9 mouse cellular contexts compared by ENCODE assay signal in genomic region chr10:84447411-84447821, GRCm38 (mm10). TPM values are rescaled to one million over a fixed set of nuclear protein-coding genes. Genes with fewer than 3 reads are reported as not detected.
DNase-seq lines count a peak whose midpoint lies in the region; ATAC-seq lines count a peak whose summit lies in the region.
"Had no signal": no experiment of that assay in that cellular context is flagged by ENCODE, and none has a peak within 500 bp of the region (broad histone marks: within the 10 kb centered on the region; RNA-seq: fewer than 3 reads in every experiment).

No protein-coding gene starts in this region.

- 9% methylated on average over 8 of the region's 8 CpGs for WGBS in forebrain, embryonic 10.5 days
- WGBS in forebrain, embryonic 15.5 days = 6% methylated on average over 8 of the region's 8 CpGs
- WGBS in heart, embryonic 15.5 days = 28% methylated on average over 8 of the region's 8 CpGs
- WGBS in kidney, embryonic 14.5 days = 50% methylated on average over 8 of the region's 8 CpGs

- no peaks in the 10 kb centered on the region for H3K9me3 ChIP-seq in forebrain, embryonic 10.5 days
- H3K9me3 ChIP-seq in forebrain, embryonic 15.5 days = no peaks in the 10 kb centered on the region
- no peaks in the 10 kb centered on the region for H3K9me3 ChIP-seq in heart, embryonic 15.5 days (replicated peaks)
- no peaks in the 10 kb centered on the region for H3K9me3 ChIP-seq in kidney, embryonic 14.5 days (ENCODE audit: control insufficient read depth, low read length)

- H3K27me3 ChIP-seq in forebrain, embryonic 10.5 days (ENCODE audit: poor library complexity, severe bottlenecking) = no peaks in the 10 kb centered on the region
- no peaks in the 10 kb centered on the region for H3K27me3 ChIP-seq in forebrain, embryonic 15.5 days
- no peaks in the 10 kb centered on the region for H3K27me3 ChIP-seq in heart, embryonic 15.5 days
- no peaks in the 10 kb centered on the region for H3K27me3 ChIP-seq in kidney, embryonic 14.5 days (ENCODE audit: control insufficient read depth, insufficient read depth, low read length)

- H3K9ac ChIP-seq in forebrain, embryonic 15.5 days (replicated peaks) = no peak overlapping the region
- no peak overlapping the region for H3K9ac ChIP-seq in heart, embryonic 15.5 days
- no peak overlapping the region for H3K9ac ChIP-seq in kidney, embryonic 14.5 days (ENCODE audit: low read depth, low read length)

- peak overlapping the region; percentile 87 for H3K27ac ChIP-seq in forebrain, embryonic 10.5 days
- H3K27ac ChIP-seq in forebrain, embryonic 15.5 days (replicated peaks) = no peak overlapping the region
- H3K27ac ChIP-seq in heart, embryonic 15.5 days = peak overlapping the region; percentile 83
- H3K27ac ChIP-seq in kidney, embryonic 14.5 days (ENCODE audit: low read depth, low read length) = no peak overlapping the region

- peaks cover 81% of the 10 kb centered on the region for H3K4me1 ChIP-seq in forebrain, embryonic 10.5 days
- peaks cover 14% of the 10 kb centered on the region for H3K4me1 ChIP-seq in forebrain, embryonic 15.5 days
- peaks cover 25% of the 10 kb centered on the region for H3K4me1 ChIP-seq in heart, embryonic 15.5 days (replicated peaks)
- H3K4me1 ChIP-seq in kidney, embryonic 14.5 days (ENCODE audit: control insufficient read depth, insufficient read depth, low read length) = peaks cover 12% of the 10 kb centered on the region

- H3K4me2 ChIP-seq in forebrain, embryonic 15.5 days (replicated peaks) = no peak overlapping the region
- H3K4me2 ChIP-seq in heart, embryonic 15.5 days = no peak overlapping the region
- H3K4me2 ChIP-seq in kidney, embryonic 14.5 days (replicated peaks; ENCODE audit: low read depth, low read length) = no peak overlapping the region

- no peaks in the 10 kb centered on the region for H3K36me3 ChIP-seq in forebrain, embryonic 10.5 days (replicated peaks)
- H3K36me3 ChIP-seq in forebrain, embryonic 15.5 days = no peaks in the 10 kb centered on the region
- H3K36me3 ChIP-seq in heart, embryonic 15.5 days = no peaks in the 10 kb centered on the region
- H3K36me3 ChIP-seq in kidney, embryonic 14.5 days (ENCODE audit: control insufficient read depth, insufficient read depth, low read length) = no peaks in the 10 kb centered on the region

- peak overlapping the region; percentile 12; the same call in 1 of the 2 replicates for H3K4me3 ChIP-seq in forebrain, embryonic 10.5 days
- no peak overlapping the region for H3K4me3 ChIP-seq in forebrain, embryonic 15.5 days
- no peak overlapping the region for H3K4me3 ChIP-seq in heart, embryonic 15.5 days
- no peak overlapping the region for H3K4me3 ChIP-seq in kidney, embryonic 14.5 days (ENCODE audit: low read length)

- ATAC-seq in forebrain, embryonic 15.5 days (replicated peaks) = no peak
- peak; percentile 64 for ATAC-seq in heart, embryonic 15.5 days (replicated peaks; ENCODE audit: insufficient number of reproducible peaks, insufficient read depth, low FRiP score, low read depth)
- ATAC-seq in kidney, embryonic 14.5 days (ENCODE audit: low FRiP score, low TSS enrichment) = no peak

- peak; percentile 72 for DNase-seq in forebrain, embryonic 10.5 days (ENCODE audit: extremely low spot score, low spot score)
- DNase-seq in embryo, embryonic 10.5 days (ENCODE audit: low spot score) = peak; percentile 84
- DNase-seq in mesoderm, embryonic 11.5 days (ENCODE audit: low read depth, low spot score) = peak; percentile 74
- DNase-seq in c-Kit-positive CD71-positive TER-119-positive erythroid progenitor cells, embryonic 14.5 days (ENCODE audit: low spot score) = no peak
- no peak for DNase-seq in spleen, adult 18-20 months
- DNase-seq: lung, postnatal 14 days had no signal

RNA-seq across cellular contexts. Expression of gene Nuak1, which starts 7.0 kb away (rescaled TPM):
- 2.1 and 2.4 TPM in 2 replicates for polyA plus RNA-seq in forebrain, embryonic 10.5 days (2016; fragmentation: Nextera tagmentation; extraction: Ambion mirVana)
- 11.6 and 12.6 TPM in 2 replicates for polyA plus RNA-seq in forebrain, embryonic 15.5 days (2015; fragmentation: Nextera tagmentation; extraction: Ambion mirVana)
- polyA plus RNA-seq in heart, embryonic 15.5 days (2015; fragmentation: Nextera tagmentation; extraction: Ambion mirVana) = 3.1 TPM in 2 replicates
- 3.0 and 4.1 TPM in 2 replicates for polyA plus RNA-seq in kidney, embryonic 14.5 days (2014; fragmentation: Nextera tagmentation; extraction: Ambion mirVana)

Comparison
In these comparisons a context has a peak if more than half of its experiments do, and no peak if none do; other contexts are left out.
1. H3K27ac ChIP-seq: peak in forebrain, embryonic 10.5 days (single experiment) and heart, embryonic 15.5 days (single experiment); none in forebrain, embryonic 15.5 days (single experiment) and kidney, embryonic 14.5 days (single experiment).
2. DNase-seq: peak in forebrain, embryonic 10.5 days (single experiment), embryo, embryonic 10.5 days (single experiment) and mesoderm, embryonic 11.5 days (single experiment); none in c-Kit-positive CD71-positive TER-119-positive erythroid progenitor cells, embryonic 14.5 days (single experiment) and spleen, adult 18-20 months (0 of 2).